Mouse (Mus musculus): ENCODE results near the gene Psph. TPM values are rescaled to one million over a fixed set of nuclear protein-coding genes. Genes with fewer than 3 reads are reported as not detected.

Gene Psph
- polyA plus RNA-seq, 1 experiment from 2014 or later, result 24.0 TPM

DNA sequence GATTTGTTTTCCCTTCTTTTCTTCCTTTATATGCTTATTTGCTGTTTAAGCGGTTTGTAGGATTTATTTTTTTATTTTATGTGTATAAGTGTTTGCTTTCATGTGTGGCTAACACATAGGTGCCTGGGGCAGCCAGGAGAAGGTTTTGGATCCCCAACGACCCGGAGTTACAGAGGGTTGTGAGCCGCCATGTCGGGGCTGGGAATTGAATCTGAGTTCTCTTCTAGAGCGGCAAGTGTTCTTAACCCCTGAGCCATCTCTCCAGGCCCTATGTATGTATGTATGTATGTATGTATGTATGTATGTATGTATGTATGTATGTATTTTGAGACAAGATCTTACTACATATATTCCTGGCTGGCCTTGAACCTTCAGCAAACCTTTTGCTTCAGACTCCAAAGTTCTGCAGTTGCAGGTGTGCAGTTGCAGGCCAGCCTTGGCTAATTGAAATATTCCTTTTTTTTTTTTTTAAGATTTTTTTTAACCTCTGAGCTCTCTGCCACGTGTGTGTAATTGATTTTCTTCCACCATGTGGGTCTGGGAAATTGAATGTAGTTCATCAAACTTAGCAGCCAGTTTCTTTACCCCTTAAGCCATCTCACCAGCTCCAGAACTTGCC, 61.4 kb downstream of the Psph start:
- WGBS, result 19% methylated on average over 7 of the region's 7 CpGs
- ATAC-seq (replicated peaks), result no peak
- H3K4me2 ChIP-seq, result peak overlapping the region; percentile 56
- H3K36me3 ChIP-seq (replicated peaks), result no peaks in the 10 kb centered on the region
- no peaks in the 10 kb centered on the region for H3K27me3 ChIP-seq (replicated peaks)
- H3K9ac ChIP-seq, result peak overlapping the region; percentile 71
- H3K9me3 ChIP-seq, result no peaks in the 10 kb centered on the region
- peaks cover 27% of the 10 kb centered on the region for H3K4me1 ChIP-seq
- peak overlapping the region; percentile 91 for H3K27ac ChIP-seq
- H3K4me3 ChIP-seq, result peak overlapping the region; percentile 68

- H3K9me3 ChIP-seq, result no peaks in the 10 kb centered on the region
- H3K27me3 ChIP-seq (replicated peaks), result no peaks in the 10 kb centered on the region
- peaks cover 27% of the 10 kb centered on the region for H3K4me1 ChIP-seq
- peak within 1 kb of the TSS; percentile 91 for H3K27ac ChIP-seq
- H3K36me3 ChIP-seq (replicated peaks), result no peaks in the 10 kb centered on the region
- WGBS, result under 1% methylated on average over 89 of the region's 93 CpGs
- peak within 1 kb of the TSS; percentile 56 for H3K4me2 ChIP-seq
- peak within 1 kb of the TSS; percentile 71 for H3K9ac ChIP-seq
- peak; percentile 93 for ATAC-seq (replicated peaks)
- H3K4me3 ChIP-seq, result peak within 1 kb of the TSS; percentile 68
Measured at GRCm38 (mm10) chr5:129724834-129725773, 62.1 kb downstream of the Psph start, which contains the start of gene Nipsnap2. TSS of gene Nipsnap2 (plus strand) at chr5:129725063.

- H3K36me3 ChIP-seq (replicated peaks), result no peaks in the 10 kb centered on the region; the same call in 1 of the 2 replicates
- H3K27me3 ChIP-seq (replicated peaks), result no peaks in the 10 kb centered on the region
- H3K9me3 ChIP-seq, result no peaks in the 10 kb centered on the region
- H3K4me1 ChIP-seq, result peaks cover 25% of the 10 kb centered on the region
- no peak; the same call in 1 of the 2 replicates for ATAC-seq (replicated peaks)
- 54% methylated on average over 4 of the region's 4 CpGs for WGBS
- H3K9ac ChIP-seq, result no peak overlapping the region
- H3K4me2 ChIP-seq, result peak overlapping the region; percentile 56; the same call in 1 of the 2 replicates
- peak overlapping the region; percentile 68 for H3K4me3 ChIP-seq
- H3K27ac ChIP-seq, result no peak overlapping the region
Measured at GRCm38 (mm10) chr5:129724268-129724667, 63.0 kb downstream of the Psph start.

DNA sequence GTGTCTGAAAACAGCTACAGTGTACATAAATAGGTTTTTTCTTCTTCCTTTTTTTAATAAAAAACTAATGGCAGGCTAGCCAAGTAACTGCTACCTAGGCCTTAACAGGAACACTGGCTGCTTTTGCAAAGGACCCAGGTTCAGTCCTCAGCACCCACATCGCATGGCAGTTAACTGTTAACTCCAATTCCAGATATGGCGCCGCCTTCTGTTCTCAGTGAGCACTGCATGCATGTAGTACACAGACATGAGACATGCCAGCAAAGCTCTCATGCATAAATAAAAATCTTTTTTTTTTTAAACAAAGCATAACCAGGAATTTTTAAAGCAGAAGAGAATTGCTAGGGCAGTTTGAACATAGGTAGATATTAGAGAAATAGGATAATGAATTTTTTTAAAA, 67.1 kb downstream of the Psph start:
- no peak overlapping the region for H3K27ac ChIP-seq
- no peak for ATAC-seq (replicated peaks)
- no peaks in the 10 kb centered on the region for H3K9me3 ChIP-seq
- H3K4me2 ChIP-seq, result no peak overlapping the region
- H3K36me3 ChIP-seq (replicated peaks), result peaks cover 12% of the 10 kb centered on the region; the same call in 1 of the 2 replicates
- peaks cover 12% of the 10 kb centered on the region for H3K4me1 ChIP-seq
- no peak overlapping the region for H3K9ac ChIP-seq
- no peaks in the 10 kb centered on the region for H3K27me3 ChIP-seq (replicated peaks)
- 87% methylated on average over 3 of the region's 3 CpGs for WGBS
- H3K4me3 ChIP-seq, result no peak overlapping the region

DNA sequence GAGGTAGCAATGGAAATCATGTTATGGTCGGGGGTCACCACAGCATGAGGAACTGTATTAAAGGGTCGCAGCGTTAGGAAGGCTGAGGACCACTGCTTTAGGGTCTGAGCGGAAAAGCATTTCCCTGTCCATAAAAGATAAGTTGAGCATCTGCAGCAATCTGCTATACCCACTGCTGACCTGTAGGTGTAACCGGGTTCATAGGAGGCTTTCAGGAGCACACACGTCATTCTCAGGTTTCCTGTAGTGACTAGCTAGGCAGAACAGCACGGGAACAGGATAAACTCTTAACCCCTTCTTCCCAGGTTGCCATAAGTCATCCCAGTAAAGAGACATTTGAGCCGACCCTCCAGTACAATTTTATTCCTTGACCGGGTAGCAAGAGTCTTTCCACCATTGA, 70.2 kb downstream of the Psph start:
- 88% methylated on average over 9 of the region's 9 CpGs for WGBS
- H3K4me3 ChIP-seq, result no peak overlapping the region
- ATAC-seq (replicated peaks), result no peak

More for the DNA sequence above, 70.2 kb downstream of the Psph start:
- Histone ChIP-seq H3K27ac (no peak overlapping the region), H3K4me1 (peaks cover 12% of the 10 kb centered on the region), H3K9ac (no peak overlapping the region), H3K27me3 (replicated peaks) (no peaks in the 10 kb centered on the region), H3K4me2 (no peak overlapping the region), H3K36me3 (replicated peaks) (peaks cover 12% of the 10 kb centered on the region; the same call in 1 of the 2 replicates), H3K9me3 (no peaks in the 10 kb centered on the region)

Other genes with a start within 250 kb of the Psph start
- gene Mmp17, start 203.3 kb downstream of the Psph start, polyA plus RNA-seq (2015; fragmentation: Nextera tagmentation; extraction: Ambion mirVana), result 13.2 and 14.5 TPM in 2 replicates
- 8.5 and 8.6 TPM in 2 replicates for gene Zfp11, start 117.3 kb downstream of the Psph start, polyA plus RNA-seq (2015; fragmentation: Nextera tagmentation; extraction: Ambion mirVana)
- gene Sept14, start 78.9 kb downstream of the Psph start, polyA plus RNA-seq (2015; fragmentation: Nextera tagmentation; extraction: Ambion mirVana), result not detected in 2 replicates
- gene Mrps17, start 72.0 kb downstream of the Psph start, polyA plus RNA-seq (2015; fragmentation: Nextera tagmentation; extraction: Ambion mirVana), result 161 and 167 TPM in 2 replicates
- gene Nipsnap2, start 62.4 kb downstream of the Psph start, polyA plus RNA-seq (2015; fragmentation: Nextera tagmentation; extraction: Ambion mirVana), result 81.8 and 82.0 TPM in 2 replicates
- 23.1 and 28.4 TPM in 2 replicates for gene Sumf2, start 59.5 kb upstream of the Psph start, polyA plus RNA-seq (2015; fragmentation: Nextera tagmentation; extraction: Ambion mirVana)
- 674 and 719 TPM in 2 replicates for gene Chchd2, start 100.0 kb upstream of the Psph start, polyA plus RNA-seq (2015; fragmentation: Nextera tagmentation; extraction: Ambion mirVana)
- gene Zbed5, start 108.3 kb upstream of the Psph start, polyA plus RNA-seq (2015; fragmentation: Nextera tagmentation; extraction: Ambion mirVana), result 16.6 and 17.3 TPM in 2 replicates
- 0.40 and 0.56 TPM in 2 replicates for gene Phkg1, start 111.1 kb upstream of the Psph start, polyA plus RNA-seq (2015; fragmentation: Nextera tagmentation; extraction: Ambion mirVana)
- 3.9 and 5.9 TPM in 2 replicates for gene Nupr1l, start 121.1 kb upstream of the Psph start, polyA plus RNA-seq (2015; fragmentation: Nextera tagmentation; extraction: Ambion mirVana)
- 31.9 and 32.8 TPM in 2 replicates for gene Vkorc1l1, start 154.5 kb upstream of the Psph start, polyA plus RNA-seq (2015; fragmentation: Nextera tagmentation; extraction: Ambion mirVana)
- gene Gusb, start 215.6 kb upstream of the Psph start, polyA plus RNA-seq (2015; fragmentation: Nextera tagmentation; extraction: Ambion mirVana), result 30.6 and 30.9 TPM in 2 replicates
- 40.1 and 42.4 TPM in 2 replicates for gene Asl, start 241.8 kb upstream of the Psph start, polyA plus RNA-seq (2015; fragmentation: Nextera tagmentation; extraction: Ambion mirVana)
- gene Crcp, start 241.8 kb upstream of the Psph start, polyA plus RNA-seq (2015; fragmentation: Nextera tagmentation; extraction: Ambion mirVana), result 88.6 and 91.3 TPM in 2 replicates

All from midbrain, embryonic 15.5 days (tissue).